Mouse (Mus musculus) kidney, embryonic 16.5 days (tissue): ENCODE data around the gene Ddx5. TPM values are rescaled to one million over a fixed set of nuclear protein-coding genes. Genes with fewer than 3 reads are reported as not detected.

Experiments
- ATAC-seq: fragments of 200-750 bp; cut with Nextera tagmentation; 2 replicates; pipeline ENCODE4 v1.8.0; 2017; ENCODE audit warnings: moderate TSS enrichment; ENCODE audit not compliant: low FRiP score, low TSS enrichment
- H3K27ac ChIP-seq: fragments of 300-500 bp; sonication (generic); 2 replicates; pipeline ENCODE4 v1.5.1; 2014; ENCODE audit warnings: low read length
- H3K27me3 ChIP-seq: fragments of 300-500 bp; sonication (generic); 2 replicates; pipeline ENCODE4 v1.6.1; 2014; ENCODE audit warnings: low read length, control low read depth, mixed read lengths; ENCODE audit not compliant: insufficient read depth
- H3K36me3 ChIP-seq: fragments of 300-500 bp; sonication (generic); 2 replicates; pipeline ENCODE4 v1.6.1; 2014; ENCODE audit warnings: low read length, control low read depth, mixed read lengths; ENCODE audit not compliant: insufficient read depth
- H3K4me1 ChIP-seq: fragments of 300-500 bp; sonication (generic); 2 replicates; pipeline ENCODE4 v1.6.1; 2014; ENCODE audit warnings: low read length, control low read depth, mixed read lengths; ENCODE audit not compliant: insufficient read depth
- H3K4me2 ChIP-seq: fragments of 300-500 bp; sonication (generic); replicated peaks from 2 replicates; pipeline ENCODE4 v1.6.1; 2014; ENCODE audit warnings: low read depth, low read length
- H3K4me3 ChIP-seq: fragments of 300-500 bp; sonication (generic); 2 replicates; pipeline ENCODE4 v1.5.1; 2014; ENCODE audit warnings: mild to moderate bottlenecking, low read length
- H3K9ac ChIP-seq: fragments of 300-500 bp; sonication (generic); replicated peaks from 2 replicates; pipeline ENCODE4 v1.6.1; 2014; ENCODE audit warnings: low read length
- H3K9me3 ChIP-seq: fragments of 300-500 bp; sonication (generic); 2 replicates; pipeline ENCODE4 v1.6.1; 2016; ENCODE audit warnings: low read length, control low read depth
- WGBS: fragments of 180-500 bp; shearing (Covaris S2); extraction: QIAGEN DNeasy Blood & Tissue Kit; methylation state at CpG from one replicate; pipeline ENCODE4 v1.1.7; 2014; 5-methylcytosine and 5-hydroxymethylcytosine counted together
- polyA plus RNA-seq: library from polyadenylated mRNA; unstranded; fragments of >200 nt; fragmentation: Nextera tagmentation; extraction: Ambion mirVana; gene quantifications from 2 replicates; pipeline ENCODE4 v1.2.1, GENCODE M21; 2015

The Ddx5 gene
- polyA plus RNA-seq, 1 experiment from 2014 or later: 369 TPM

DNA sequence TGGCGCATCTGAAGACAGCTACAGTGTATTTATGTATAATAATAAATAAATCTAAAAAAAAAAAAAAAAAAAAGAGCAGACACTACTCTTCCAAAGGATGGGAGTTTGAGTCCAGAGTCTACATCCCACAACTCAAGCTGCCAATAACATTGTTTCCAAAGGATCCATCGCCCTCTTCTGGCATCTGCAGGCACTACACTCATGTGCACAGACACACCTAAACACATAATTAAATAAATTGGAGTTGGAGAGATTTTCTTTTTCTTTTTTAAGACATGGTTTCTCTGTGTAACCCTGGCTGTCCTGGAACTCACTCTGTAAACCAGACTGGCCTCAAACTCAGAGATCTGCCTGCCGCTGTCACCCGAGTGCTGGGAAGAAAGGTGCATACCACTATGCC is 21.5 kb downstream of the Ddx5 start:
- Histone ChIP-seq H3K27me3 (no peaks in the 10 kb centered on the region), H3K4me1 (peaks cover 7% of the 10 kb centered on the region), H3K4me3 (no peak overlapping the region), H3K9me3 (peaks cover 5% of the 10 kb centered on the region; the same call in 1 of the 2 replicates), H3K27ac (no peak overlapping the region), H3K4me2 (no peak overlapping the region), H3K9ac (no peak overlapping the region), H3K36me3 (peaks cover 58% of the 10 kb centered on the region)
- WGBS: 89% methylated on average over 4 of the region's 4 CpGs
- ATAC-seq: no peak

DNA sequence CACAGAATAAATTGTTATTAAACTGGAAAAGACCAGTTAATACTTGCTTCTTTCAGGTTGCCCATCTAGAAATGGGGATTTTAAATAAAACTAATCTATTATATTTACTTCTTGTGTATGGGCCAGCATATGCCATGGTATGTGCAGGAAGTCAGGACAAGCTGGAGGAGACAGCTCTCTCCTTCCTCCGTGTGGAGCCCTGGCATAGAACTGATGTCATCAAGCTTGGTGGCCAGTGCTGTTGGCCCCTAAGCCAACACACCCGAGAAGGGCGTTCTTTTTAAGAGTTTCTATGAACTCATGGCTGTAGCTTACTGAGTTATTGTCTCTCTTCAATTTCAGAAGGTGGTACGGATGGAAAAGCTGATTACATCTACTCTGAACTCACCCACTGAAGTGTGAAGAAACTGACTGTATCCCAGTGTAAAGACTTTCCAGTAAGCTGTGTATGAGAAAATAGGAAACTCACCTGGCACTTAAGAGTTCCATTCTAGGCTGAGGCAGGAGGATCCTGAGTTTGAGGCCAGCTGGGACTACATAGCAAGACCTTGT is 22.3 kb downstream of the Ddx5 start:
- 78% methylated on average over 4 of the region's 4 CpGs for WGBS
- peaks cover 52% of the 10 kb centered on the region for H3K36me3 ChIP-seq

GRCm38 (mm10) chr11:106762800-106763185 is 26.2 kb downstream of the Ddx5 start:
- no peaks in the 10 kb centered on the region for H3K27me3 ChIP-seq
- peak overlapping the region; percentile 79 for H3K27ac ChIP-seq
- H3K36me3 ChIP-seq: peaks cover 21% of the 10 kb centered on the region
- 0 out of 2 replicates have a peak, but pooled peaks have one; percentile 5 for ATAC-seq
- peaks cover 16% of the 10 kb centered on the region for H3K4me1 ChIP-seq
- no peak overlapping the region for H3K4me3 ChIP-seq
- 72% methylated on average over 9 of the region's 9 CpGs for WGBS
- peaks cover 3% of the 10 kb centered on the region; the same call in 1 of the 2 replicates for H3K9me3 ChIP-seq
- H3K9ac ChIP-seq: peak overlapping the region; percentile 34; the same call in 1 of the 2 replicates
- no peak overlapping the region for H3K4me2 ChIP-seq

More for the DNA sequence above, 22.3 kb downstream of the Ddx5 start:
- Histone ChIP-seq H3K27ac (no peak overlapping the region), H3K4me2 (no peak overlapping the region), H3K4me1 (peaks cover 13% of the 10 kb centered on the region), H3K9me3 (peaks cover 5% of the 10 kb centered on the region; the same call in 1 of the 2 replicates), H3K4me3 (no peak overlapping the region), H3K9ac (no peak overlapping the region), H3K27me3 (no peaks in the 10 kb centered on the region)
- ATAC-seq: no peak

GRCm38 (mm10) chr11:106762139-106762799 is 26.7 kb downstream of the Ddx5 start:
- WGBS: 24% methylated on average over 5 of the region's 5 CpGs
- Histone ChIP-seq H3K4me2 (no peak overlapping the region), H3K4me1 (peaks cover 16% of the 10 kb centered on the region), H3K27ac (peak overlapping the region; percentile 79), H3K9me3 (no peaks in the 10 kb centered on the region), H3K27me3 (no peaks in the 10 kb centered on the region), H3K36me3 (peaks cover 15% of the 10 kb centered on the region), H3K4me3 (no peak overlapping the region), H3K9ac (no peak overlapping the region; the same call in 1 of the 2 replicates)
- ATAC-seq: peak; percentile 86

DNA sequence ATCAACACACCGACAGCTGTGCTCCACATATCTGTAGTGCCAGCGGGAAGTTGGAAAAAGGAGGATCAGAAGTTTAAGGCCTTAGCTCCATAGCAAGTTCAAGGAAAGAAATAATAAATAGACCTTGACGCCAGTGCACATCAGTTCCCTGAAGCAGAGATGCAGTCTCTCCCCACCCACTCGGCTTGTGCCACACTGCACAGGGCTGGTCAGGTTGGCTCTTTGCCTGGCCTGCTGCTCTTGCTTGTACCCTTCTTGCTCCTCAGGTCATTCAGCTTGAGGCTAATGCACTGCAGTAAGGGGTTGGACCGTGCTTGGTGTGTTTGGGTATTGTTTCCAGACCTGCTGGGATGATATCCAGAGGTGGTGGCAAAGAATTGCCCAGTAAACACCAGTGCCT is 28.5 kb downstream of the Ddx5 start:
- H3K36me3 ChIP-seq: no peaks in the 10 kb centered on the region; the same call in 1 of the 2 replicates
- 91% methylated on average over 5 of the region's 5 CpGs for WGBS
- no peak overlapping the region for H3K27ac ChIP-seq
- H3K9me3 ChIP-seq: no peaks in the 10 kb centered on the region
- H3K9ac ChIP-seq: no peak overlapping the region
- ATAC-seq: no peak
- H3K4me3 ChIP-seq: no peak overlapping the region
- no peaks in the 10 kb centered on the region for H3K27me3 ChIP-seq
- peaks cover 16% of the 10 kb centered on the region for H3K4me1 ChIP-seq
- H3K4me2 ChIP-seq: no peak overlapping the region

DNA sequence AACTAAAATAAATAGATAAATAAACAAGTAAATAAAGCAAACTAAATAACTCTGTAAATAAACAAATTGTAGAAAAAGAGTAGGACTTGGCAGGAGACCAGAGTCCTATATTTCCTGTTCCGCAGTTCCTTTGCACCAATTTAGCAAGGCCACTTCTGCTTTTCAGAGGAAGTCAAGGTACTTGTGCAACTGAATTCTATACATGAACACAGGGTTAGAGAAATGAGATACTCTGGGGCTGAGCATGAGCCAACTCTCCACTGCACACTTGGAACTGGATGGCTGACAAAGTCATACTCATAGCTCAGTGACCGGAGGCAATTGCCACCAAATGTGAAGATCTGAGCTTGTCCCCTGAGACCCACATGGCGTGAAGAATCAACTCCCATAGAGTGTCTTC is 30.0 kb downstream of the Ddx5 start:
- Histone ChIP-seq H3K4me3 (no peak overlapping the region), H3K27ac (no peak overlapping the region), H3K9me3 (no peaks in the 10 kb centered on the region), H3K4me2 (no peak overlapping the region), H3K4me1 (peaks cover 16% of the 10 kb centered on the region), H3K36me3 (no peaks in the 10 kb centered on the region), H3K27me3 (no peaks in the 10 kb centered on the region), H3K9ac (no peak overlapping the region)
- 95% methylated on average over 3 of the region's 3 CpGs for WGBS
- no peak for ATAC-seq

DNA sequence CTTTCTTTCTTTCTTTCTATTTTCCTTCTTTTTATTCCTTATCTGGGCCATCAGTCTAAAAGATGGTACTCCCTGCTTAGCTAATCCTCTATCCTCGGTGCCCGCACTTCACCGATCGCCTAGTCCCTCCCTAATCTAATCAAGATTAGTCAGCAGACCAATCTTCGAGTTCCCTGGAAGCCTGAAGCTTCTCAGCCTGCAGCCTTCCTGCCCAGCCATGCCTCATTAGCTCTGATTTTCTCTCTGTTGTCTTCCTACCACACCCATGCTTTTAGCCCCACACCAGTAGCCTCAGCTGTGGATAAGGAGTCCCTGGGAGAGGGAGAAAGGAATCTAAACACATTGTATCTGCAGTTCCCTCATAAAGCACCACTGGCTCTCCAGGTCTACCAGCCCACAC is 33.4 kb downstream of the Ddx5 start:
- Histone ChIP-seq H3K27me3 (no peaks in the 10 kb centered on the region), H3K9ac (no peak overlapping the region), H3K36me3 (no peaks in the 10 kb centered on the region), H3K4me1 (no peaks in the 10 kb centered on the region), H3K4me2 (no peak overlapping the region), H3K4me3 (no peak overlapping the region), H3K27ac (no peak overlapping the region), H3K9me3 (no peaks in the 10 kb centered on the region)
- 47% methylated on average over 5 of the region's 5 CpGs for WGBS
- ATAC-seq: no peak

- 86% methylated on average over 6 of the region's 6 CpGs for WGBS
- Histone ChIP-seq H3K27me3 (no peaks in the 10 kb centered on the region), H3K9ac (no peak overlapping the region), H3K4me3 (no peak overlapping the region), H3K4me1 (no peaks in the 10 kb centered on the region), H3K27ac (no peak overlapping the region), H3K36me3 (no peaks in the 10 kb centered on the region), H3K4me2 (no peak overlapping the region), H3K9me3 (no peaks in the 10 kb centered on the region)
- ATAC-seq: no peak
Observed at GRCm38 (mm10) chr11:106753314-106753713, 35.7 kb downstream of the Ddx5 start.

DNA sequence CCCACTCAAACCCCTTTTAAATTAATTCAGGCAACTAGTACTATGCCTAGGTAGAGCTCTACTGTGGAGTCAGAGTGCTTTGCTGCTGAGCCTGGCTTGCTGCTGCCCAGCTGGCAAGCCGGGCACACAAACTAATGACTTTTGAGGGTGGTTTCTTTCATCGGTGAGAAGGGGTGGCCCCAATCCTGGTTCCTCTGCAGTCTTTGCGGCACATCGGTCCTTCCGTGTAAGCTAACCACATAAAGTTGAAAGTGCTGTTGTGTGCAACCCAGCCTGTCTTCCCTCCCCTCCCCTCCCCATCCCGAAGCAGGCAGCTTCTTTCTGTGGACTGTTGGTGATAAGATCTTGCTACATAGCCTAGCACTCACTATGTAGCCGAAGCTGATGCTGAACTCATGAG is 36.9 kb downstream of the Ddx5 start:
- Histone ChIP-seq H3K4me1 (no peaks in the 10 kb centered on the region), H3K4me3 (no peak overlapping the region), H3K4me2 (no peak overlapping the region), H3K9me3 (peaks cover 2% of the 10 kb centered on the region; the same call in 1 of the 2 replicates), H3K27ac (no peak overlapping the region), H3K36me3 (no peaks in the 10 kb centered on the region), H3K9ac (no peak overlapping the region), H3K27me3 (no peaks in the 10 kb centered on the region)
- WGBS: 74% methylated on average over 7 of the region's 7 CpGs
- ATAC-seq: no peak
